ENCODE assay signal across 19 mouse cellular contexts in genomic region chr17:55450943-55451342, GRCm38 (mm10). TPM values are rescaled to one million over a fixed set of nuclear protein-coding genes. Genes with fewer than 3 reads are reported as not detected.
"Had no signal": no experiment of that assay in that cellular context is flagged by ENCODE, and none has a peak within 500 bp of the region (broad histone marks: within the 10 kb centered on the region; RNA-seq: fewer than 3 reads in every experiment).

No protein-coding gene starts in this region.

- H3K4me3 ChIP-seq: neural tube, embryonic 12.5 days; neural tube, embryonic 13.5 days; neural tube, embryonic 15.5 days; stomach, embryonic 15.5 days had no signal

- H3K9me3 ChIP-seq: neural tube, embryonic 12.5 days; neural tube, embryonic 13.5 days; neural tube, embryonic 15.5 days; stomach, embryonic 15.5 days had no signal

- H3K4me1 ChIP-seq: stomach, embryonic 15.5 days had no signal

- DNase-seq: retina, postnatal 1 day; right cerebral cortex, adult 18-20 months; right cerebral cortex, postnatal 14 days; right cerebral cortex, postnatal 25 days; right cerebral cortex, postnatal 4 days; spleen, adult 18-20 months; thymus, adult 18-20 months; thymus, adult 2 months; thymus, postnatal 14 days; thymus, postnatal 25 days; thymus, postnatal 36 days; thymus, postnatal 4 days had no signal

- H3K4me2 ChIP-seq: neural tube, embryonic 12.5 days; neural tube, embryonic 13.5 days; neural tube, embryonic 15.5 days; stomach, embryonic 15.5 days had no signal

- H3K27ac ChIP-seq: neural tube, embryonic 12.5 days; neural tube, embryonic 13.5 days; neural tube, embryonic 15.5 days; stomach, embryonic 15.5 days had no signal

- H3K9ac ChIP-seq: neural tube, embryonic 12.5 days; neural tube, embryonic 13.5 days; neural tube, embryonic 15.5 days; stomach, embryonic 15.5 days had no signal

- H3K27me3 ChIP-seq: neural tube, embryonic 12.5 days; neural tube, embryonic 13.5 days; neural tube, embryonic 15.5 days had no signal

- H3K36me3 ChIP-seq: neural tube, embryonic 12.5 days; neural tube, embryonic 13.5 days; neural tube, embryonic 15.5 days; stomach, embryonic 15.5 days had no signal

RNA-seq across cellular contexts. Expression of gene St6gal2, which starts 5.8 kb away (rescaled TPM):
- total RNA-seq: neutrophil, adult 5-6 weeks had no signal
- polyA plus RNA-seq: spleen, adult 2 months; testis, adult 2 months had no signal
